Mouse (Mus musculus): ENCODE data around the gene Sncb.
A peak's percentile ranks its signal among the peaks of the same experiment; 100 is the strongest.

DNA sequence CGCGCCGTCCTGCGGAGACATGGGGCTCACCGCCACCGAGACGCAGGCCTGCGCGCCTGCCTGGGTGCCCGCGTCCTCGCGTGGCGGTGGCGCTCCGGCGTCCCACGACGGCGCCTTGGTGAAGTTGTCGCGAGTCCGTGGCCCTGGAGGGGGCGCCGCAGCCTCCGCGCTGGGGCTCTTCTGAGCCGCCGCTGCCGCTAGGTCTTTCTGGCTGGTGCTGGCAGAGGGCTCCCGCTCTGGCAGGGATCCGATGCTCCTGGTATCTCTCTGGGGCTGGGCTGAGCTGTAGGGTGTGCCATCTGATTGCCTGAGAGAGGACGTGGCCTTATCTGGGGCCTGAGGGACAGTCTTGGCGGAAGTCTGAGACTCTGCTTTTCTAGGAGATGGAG lies 28.2 kb downstream of the Sncb start:
- peak; percentile 3; the same call in 1 of the 2 replicates for TF ChIP-seq CTCF (IDR thresholded peaks at IDR 0.05; ENCODE audit: low read depth)
- no peak for TF ChIP-seq EP300 (optimal IDR thresholded peaks at IDR 0.05)
